Mouse (Mus musculus) small intestine, adult 2 months (tissue): ENCODE data around the gene Srp9. TPM values are rescaled to one million over a fixed set of nuclear protein-coding genes. Genes with fewer than 3 reads are reported as not detected.
A peak's percentile ranks its signal among the peaks of the same experiment; 100 is the strongest.

Experiments
- H3K27ac ChIP-seq: fragments of 200-500 bp; 2 replicates; pipeline ENCODE4 v1.5.1; 2012; ENCODE audit warnings: low read depth, low read length, control low read depth, inconsistent platforms; ENCODE audit not compliant: insufficient read depth
- H3K27me3 ChIP-seq: fragments of 200-500 bp; 2 replicates; pipeline ENCODE4 v1.6.1; 2012; ENCODE audit warnings: mild to moderate bottlenecking, moderate library complexity, low read length, inconsistent platforms; ENCODE audit not compliant: control insufficient read depth, insufficient read depth
- H3K36me3 ChIP-seq: fragments of 200-500 bp; 2 replicates; pipeline ENCODE4 v1.6.1; 2012; ENCODE audit warnings: mild to moderate bottlenecking, low read length, control low read depth, inconsistent platforms; ENCODE audit not compliant: control insufficient read depth, insufficient read depth
- H3K4me1 ChIP-seq: fragments of 200-500 bp; 2 replicates; pipeline ENCODE4 v1.6.1; 2012; ENCODE audit warnings: low read length, inconsistent platforms, mixed read lengths; ENCODE audit not compliant: control insufficient read depth, insufficient read depth, insufficient read length
- H3K4me3 ChIP-seq: fragments of 200-500 bp; 2 replicates; pipeline ENCODE4 v1.5.1; 2012; ENCODE audit warnings: low read depth, mild to moderate bottlenecking, control low read depth, inconsistent platforms, low read length, moderate library complexity
- CTCF ChIP-seq: fragments of 200-500 bp; IDR thresholded peaks from 2 replicates; pipeline ENCODE4 v1.5.1; 2012; ENCODE audit warnings: low read depth, mild to moderate bottlenecking, control low read depth, inconsistent platforms, low read length, moderate library complexity, mixed read lengths; ENCODE audit not compliant: insufficient replicate concordance, insufficient read length; ENCODE audit errors: extremely low read depth
- POLR2A ChIP-seq: fragments of 200-500 bp; IDR thresholded peaks from 2 replicates; pipeline ENCODE4 v1.6.1; 2012; ENCODE audit warnings: low read depth, mild to moderate bottlenecking, control low read depth, inconsistent platforms, low read length, moderate library complexity
- WGBS: fragments of 180-500 bp; shearing (Covaris S2); methylation state at CpG from one replicate; pipeline ENCODE4 v1.1.7; 2018; 5-methylcytosine and 5-hydroxymethylcytosine counted together
- polyA plus RNA-seq: library from polyadenylated mRNA; depleted of rRNA; stranded (reverse); fragments of >200 nt; gene quantifications from 2 replicates; pipeline ENCODE4 v1.2.3, GENCODE M21; 2012

Gene Srp9
- polyA plus RNA-seq, 1 experiment = 23.5 TPM

- no peaks in the 10 kb centered on the region for H3K36me3 ChIP-seq
- H3K27ac ChIP-seq = no peak overlapping the region
- TF ChIP-seq POLR2A (no peak), CTCF (no peak)
- WGBS = 60% methylated on average over 14 of the region's 14 CpGs
- H3K4me3 ChIP-seq = no peak overlapping the region
- no peaks in the 10 kb centered on the region; the same call in 1 of the 2 replicates for H3K4me1 ChIP-seq
- H3K27me3 ChIP-seq = no peaks in the 10 kb centered on the region
Measured at GRCm38 (mm10) chr1:182111386-182112317, 12.9 kb upstream of the Srp9 start.

DNA sequence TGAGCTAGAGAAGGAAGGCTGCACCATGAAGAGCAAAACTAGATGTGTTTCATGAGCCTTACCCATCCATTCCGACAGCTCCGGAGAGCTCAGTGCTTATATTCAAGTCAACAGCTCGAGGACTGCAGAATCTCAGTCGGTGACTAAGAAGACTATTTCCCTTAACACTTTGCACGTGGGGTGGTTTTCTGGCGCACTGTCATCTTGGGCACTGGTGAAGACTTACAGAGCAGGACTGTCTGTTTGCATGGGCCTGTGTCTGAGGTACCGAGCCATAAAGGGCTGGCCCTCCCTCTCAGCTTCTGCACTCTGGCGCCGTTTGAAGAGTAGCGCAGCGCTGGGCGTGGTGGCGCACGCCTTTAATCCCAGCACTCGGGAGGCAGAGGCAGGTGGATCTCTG lies 12.2 kb upstream of the Srp9 start:
- Histone ChIP-seq H3K36me3 (no peaks in the 10 kb centered on the region), H3K4me3 (no peak overlapping the region), H3K27me3 (no peaks in the 10 kb centered on the region), H3K27ac (no peak overlapping the region), H3K4me1 (no peaks in the 10 kb centered on the region; the same call in 1 of the 2 replicates)
- no peak for TF ChIP-seq CTCF
- no peak for TF ChIP-seq POLR2A
- WGBS = 76% methylated on average over 15 of the region's 15 CpGs

- Histone ChIP-seq H3K27ac (no peak overlapping the region), H3K27me3 (no peaks in the 10 kb centered on the region), H3K4me1 (no peaks in the 10 kb centered on the region; the same call in 1 of the 2 replicates), H3K4me3 (no peak overlapping the region), H3K36me3 (no peaks in the 10 kb centered on the region)
- no peak for TF ChIP-seq CTCF
- no peak for TF ChIP-seq POLR2A
- WGBS = 87% methylated on average over 11 of the region's 11 CpGs
Measured at GRCm38 (mm10) chr1:182113131-182113530, 11.4 kb upstream of the Srp9 start.

DNA sequence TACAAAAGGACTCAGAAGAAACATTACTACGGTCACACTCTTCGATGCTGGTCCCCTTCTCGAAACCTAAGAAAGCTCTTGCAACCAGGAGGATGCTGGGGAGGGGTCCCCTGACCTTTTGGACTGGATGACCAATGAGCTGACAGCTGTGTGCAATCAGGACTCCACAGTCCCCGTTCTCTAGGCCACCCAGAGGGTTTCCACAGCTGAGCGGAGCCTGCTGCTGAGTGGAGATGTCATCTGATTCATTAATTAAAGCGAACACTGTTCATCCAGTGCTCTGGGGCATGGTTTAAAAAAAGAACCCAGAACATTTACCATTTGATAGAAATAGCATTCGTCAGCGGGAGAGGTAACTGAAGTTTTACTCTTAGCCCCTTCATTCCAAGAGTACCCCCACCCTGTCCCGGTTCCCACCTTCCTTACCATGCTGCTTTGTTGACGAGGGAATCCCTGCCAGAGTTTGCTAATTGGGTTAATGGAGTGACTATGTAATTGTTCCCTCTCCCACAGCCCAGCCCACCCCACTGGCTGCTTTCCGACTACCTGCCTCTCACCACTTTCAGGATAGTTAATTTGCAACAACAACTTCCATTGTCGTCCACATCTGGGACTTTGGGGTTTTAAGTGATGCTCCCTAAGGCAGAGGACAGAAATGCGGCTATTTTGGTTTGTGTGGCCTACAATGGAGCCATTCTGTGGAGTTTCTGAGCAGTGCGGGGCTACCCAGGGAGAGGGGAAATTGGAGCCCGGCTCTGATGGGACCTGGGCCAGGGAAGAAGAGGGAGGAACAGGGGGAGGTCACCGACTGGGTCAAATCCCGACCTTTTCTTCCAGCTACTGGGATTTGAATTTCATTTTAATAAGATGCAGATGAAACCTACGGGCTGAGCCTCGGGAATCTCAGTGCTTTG lies 10.7 kb upstream of the Srp9 start:
- no peaks in the 10 kb centered on the region for H3K4me1 ChIP-seq
- no peak for TF ChIP-seq POLR2A
- TF ChIP-seq CTCF = no peak
- WGBS = 70% methylated on average over 19 of the region's 19 CpGs
- no peaks in the 10 kb centered on the region for H3K27me3 ChIP-seq
- no peak overlapping the region for H3K4me3 ChIP-seq
- H3K27ac ChIP-seq = no peak overlapping the region
- H3K36me3 ChIP-seq = no peaks in the 10 kb centered on the region

- H3K4me1 ChIP-seq = no peaks in the 10 kb centered on the region
- WGBS = 9% methylated on average over 5 of the region's 5 CpGs
- no peak overlapping the region for H3K4me3 ChIP-seq
- no peaks in the 10 kb centered on the region for H3K36me3 ChIP-seq
- TF ChIP-seq POLR2A (no peak), CTCF (peak; percentile 76)
- no peak overlapping the region for H3K27ac ChIP-seq
- H3K27me3 ChIP-seq = no peaks in the 10 kb centered on the region
Measured at GRCm38 (mm10) chr1:182115197-182115596, 9.3 kb upstream of the Srp9 start.

DNA sequence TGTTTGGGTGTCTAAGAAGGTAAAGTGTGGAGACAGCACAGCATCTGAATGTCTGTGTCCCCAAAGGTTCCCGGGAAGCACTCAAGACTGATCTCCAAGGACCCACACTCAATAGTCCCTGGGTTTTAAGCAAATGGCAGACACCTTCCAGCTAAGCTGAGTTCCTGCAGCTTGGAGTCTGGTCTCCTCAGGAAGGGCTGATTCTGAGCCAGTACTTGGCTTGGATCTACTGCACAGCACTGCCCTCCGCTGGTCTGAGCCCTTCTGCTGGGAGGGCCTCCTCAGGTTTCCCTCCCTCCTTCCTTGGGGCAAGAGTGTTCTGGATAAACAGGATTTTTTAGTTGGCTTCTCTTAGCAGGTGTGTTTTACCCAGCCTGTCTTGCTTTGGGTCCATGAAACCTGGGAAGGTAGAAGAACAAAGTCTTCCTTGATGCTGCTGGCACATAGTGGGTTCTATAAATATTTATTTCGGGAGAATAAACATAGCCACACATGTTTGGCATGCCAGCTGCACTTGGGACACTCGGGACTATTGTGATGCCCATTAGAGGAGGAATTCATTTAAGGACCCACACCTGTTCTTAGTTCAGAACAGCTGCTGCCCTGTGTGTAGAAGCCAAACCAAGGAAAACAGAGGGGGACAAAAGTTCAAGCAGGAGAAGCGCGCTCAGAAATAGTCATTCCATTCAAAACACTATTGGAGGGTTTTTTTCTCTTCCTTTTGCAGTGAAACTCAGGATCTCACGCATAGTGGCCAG lies 8.7 kb upstream of the Srp9 start:
- H3K4me1 ChIP-seq = no peaks in the 10 kb centered on the region
- TF ChIP-seq CTCF (no peak), POLR2A (no peak)
- H3K27me3 ChIP-seq = no peaks in the 10 kb centered on the region
- H3K36me3 ChIP-seq = no peaks in the 10 kb centered on the region
- no peak overlapping the region for H3K27ac ChIP-seq
- no peak overlapping the region for H3K4me3 ChIP-seq
- 15% methylated on average over 7 of the region's 7 CpGs for WGBS
